Mouse (Mus musculus) megakaryocyte progenitor cell, adult 5-6 weeks (primary cell): ENCODE results near the gene Esp15. TPM values are rescaled to one million over a fixed set of nuclear protein-coding genes. Genes with fewer than 3 reads are reported as not detected.
"Not testable (repeated sequence)": the region's sequence is repeated elsewhere in the genome, so short reads cannot be mapped to it uniquely, and the experiment has no call there.

Experiments
- ATAC-seq: replicated peaks from 2 replicates; pipeline ENCODE4 v1.8.0; 2016; ENCODE audit warnings: mild to moderate bottlenecking, moderate TSS enrichment, inconsistent platforms; ENCODE audit not compliant: poor library complexity
- total RNA-seq, 2 experiments: library from RNA; stranded (forward) in 1 of 2; stranded (reverse) in 1 of 2; fragments of 157-497, 149-512 nt in 1 of 2; fragments of 200-1000 nt in 1 of 2; gene quantifications; 2 replicates each; pipeline versions ENCODE4 v1.2.3 to v1.2.4; 2015 to 2017

Esp15 gene
- total RNA-seq (2015), result not detected in 2 replicates
- total RNA-seq (2017), result not detected in 2 replicates

GRCm38 (mm10) chr17:39640654-39641053 lies at the start of gene Esp15:
TSS of gene Esp15 (plus strand) at chr17:39640954.
- not testable (repeated sequence) for ATAC-seq

GRCm38 (mm10) chr17:39591550-39591949 lies 49.2 kb upstream of the Esp15 start:
- ATAC-seq, result no peak

Other genes starting within 250 kb of the Esp15 start
- gene Esp18, start 234.6 kb upstream of the Esp15 start, total RNA-seq (2015), result not detected in 2 replicates
- not detected in 2 replicates for gene Esp18, start 234.6 kb upstream of the Esp15 start, total RNA-seq (2017)
- not detected in 2 replicates for gene Esp16, start 104.8 kb upstream of the Esp15 start, total RNA-seq (2015)
- gene Esp16, start 104.8 kb upstream of the Esp15 start, total RNA-seq (2017), result not detected in 2 replicates